Mouse (Mus musculus): Measurements from ENCODE around the gene Galnt5. TPM values are rescaled to one million over a fixed set of nuclear protein-coding genes. Genes with fewer than 3 reads are reported as not detected.

Galnt5 gene
- under 1 TPM in 1 of 2 experiments, not detected in 1; 0.29 TPM for polyA plus RNA-seq (2017; shearing (Covaris generic))

DNA sequence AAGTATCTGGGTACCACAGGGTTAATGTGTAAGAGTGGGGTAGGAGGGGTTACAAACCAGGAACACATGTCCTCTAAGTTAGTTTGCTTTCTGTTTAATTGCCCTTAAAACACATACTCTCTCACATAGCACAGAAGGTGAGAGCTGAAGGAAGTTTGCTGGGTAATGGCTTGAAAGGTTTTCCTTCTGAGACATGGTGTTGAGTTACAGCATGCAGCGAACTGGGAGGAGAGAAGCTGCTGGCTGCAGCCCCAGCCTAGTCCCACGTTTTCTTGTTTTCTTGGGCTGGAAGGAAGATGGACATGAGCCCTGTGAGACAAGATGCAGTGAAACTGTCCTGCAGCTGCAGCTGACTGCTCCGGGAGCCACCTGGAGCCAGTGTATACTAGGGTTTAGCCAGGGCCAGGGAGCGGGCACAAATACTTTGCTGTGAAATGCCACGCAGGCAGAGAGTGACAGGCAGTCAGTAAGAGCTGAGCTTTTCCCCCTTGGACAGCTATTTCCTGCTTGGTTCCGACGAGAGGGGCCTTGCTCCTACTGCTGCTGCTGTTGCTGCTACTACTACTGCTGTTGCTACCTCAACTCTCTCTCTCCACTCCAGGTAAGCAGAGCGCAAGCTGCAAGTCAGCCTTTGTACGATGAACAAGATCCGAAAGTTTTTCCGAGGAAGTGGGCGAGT lies at the start of gene Galnt5:
TSS of gene Galnt5 (plus strand) at position 133 of the 679 bp plus-strand sequence.

DNA sequence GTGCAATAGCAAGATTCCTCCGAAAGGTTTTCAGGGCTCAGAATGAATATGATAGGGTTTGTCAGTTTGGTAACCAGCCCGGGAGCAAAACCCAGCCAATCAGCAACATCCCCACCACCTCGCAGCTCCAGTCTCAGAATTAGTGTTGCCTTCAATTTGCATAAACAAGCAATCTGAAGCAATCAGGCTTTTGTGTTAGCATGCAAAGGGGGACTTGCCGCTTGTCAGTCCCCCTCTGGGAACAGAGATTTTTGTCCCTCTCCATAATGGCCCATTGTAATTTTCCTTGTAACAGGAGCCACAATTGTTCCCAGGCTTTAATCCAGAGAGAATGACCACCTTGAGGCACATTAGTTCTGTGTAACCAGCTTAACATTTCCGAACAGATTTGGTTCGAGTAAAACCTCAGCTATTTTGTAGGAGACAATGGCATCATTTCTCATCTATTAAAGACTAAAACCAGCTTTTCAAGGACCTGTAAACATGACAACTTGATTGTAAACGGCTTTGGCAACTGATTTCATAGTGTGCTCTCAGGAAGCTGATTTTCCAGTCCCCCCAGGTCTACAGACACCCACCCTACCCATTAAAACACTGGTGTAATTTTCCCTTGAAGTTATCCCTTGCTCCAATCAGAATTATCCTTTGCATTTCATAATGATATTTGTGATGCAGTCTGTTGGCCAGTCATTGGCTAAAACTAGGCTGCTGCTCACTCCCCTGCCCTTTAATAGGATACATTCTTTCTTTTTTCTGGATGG lies 55.3 kb downstream of the Galnt5 start, which contains the start of gene Ermn:
TSS of gene Ermn (minus strand) at position 44 of the 761 bp plus-strand sequence.

Other genes with a start within 250 kb of the Galnt5 start
- gene Ermn, start 55.0 kb downstream of the Galnt5 start, polyA plus RNA-seq (2017; shearing (Covaris generic)), result under 1 TPM in 1 of 2 experiments, not detected in 1; 0.08 TPM
- gene Cytip, start 197.6 kb downstream of the Galnt5 start, polyA plus RNA-seq (2017; shearing (Covaris generic)), result 100 to 1,000 TPM; 418 to 615 TPM

Measured in inflammation-experienced regulatory T-cells (primary cell).